Mouse (Mus musculus) heart, adult 2 months (tissue): ENCODE data around the gene Cd274.
A peak's percentile ranks its signal among the peaks of the same experiment; 100 is the strongest.

Experiments
- CTCF ChIP-seq: fragments of 200-600 bp; IDR thresholded peaks from 2 replicates; pipeline ENCODE4 v1.8.1; 2022; ENCODE audit warnings: antibody characterized with exemption, mild to moderate bottlenecking, moderate library complexity
- EP300 ChIP-seq: fragments of 200-500 bp; IDR thresholded peaks from 2 replicates; pipeline ENCODE4 v1.6.1; 2011; ENCODE audit warnings: low read depth, low read length, control low read depth; ENCODE audit not compliant: insufficient read depth
- POLR2A ChIP-seq: fragments of 200-500 bp; IDR thresholded peaks from 2 replicates; pipeline ENCODE4 v1.6.1; 2011; ENCODE audit warnings: mild to moderate bottlenecking, low read depth, low read length, control low read depth; ENCODE audit not compliant: insufficient read depth

DNA sequence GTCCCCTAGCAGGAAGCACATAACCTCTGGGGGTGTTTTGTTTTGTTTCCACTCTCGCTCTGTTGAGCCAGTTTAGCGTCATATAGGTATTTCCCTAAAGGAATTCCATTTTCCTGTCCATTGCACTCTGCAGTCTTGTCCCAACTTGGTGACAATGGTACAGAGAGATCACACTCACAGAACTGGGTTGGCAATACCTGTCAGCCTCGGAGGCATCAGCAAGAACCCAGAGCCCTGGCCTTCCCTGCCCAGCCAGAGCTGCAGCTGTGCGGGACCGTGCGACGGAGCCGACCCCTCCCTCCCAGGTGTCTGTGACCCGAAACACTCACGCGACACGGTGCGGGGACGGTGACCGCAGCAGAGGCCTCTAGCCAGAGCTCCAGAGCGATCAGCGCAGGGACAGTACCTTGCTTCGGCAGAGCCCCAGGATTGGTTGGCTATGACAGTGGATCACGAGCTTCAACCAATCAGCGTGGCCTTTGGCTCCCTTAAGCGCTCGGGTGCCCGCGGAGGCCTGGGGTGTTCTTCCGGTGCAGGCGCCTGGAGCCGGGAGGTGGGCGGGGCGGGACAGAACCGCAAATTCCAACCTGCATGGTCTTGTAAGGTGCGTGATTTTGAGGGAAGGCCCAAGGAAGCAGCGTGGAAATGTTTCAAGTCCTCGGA lies 5.7 kb upstream of the Cd274 start:
- peak; percentile 87 for TF ChIP-seq POLR2A
- 0 out of 2 replicates have a peak, but pooled peaks have one; percentile 10 for TF ChIP-seq EP300
- TF ChIP-seq CTCF: no peak
